Mouse (Mus musculus) embryonic facial prominence, embryonic 14.5 days (tissue): ENCODE data around the gene Panx2. TPM values are rescaled to one million over a fixed set of nuclear protein-coding genes. Genes with fewer than 3 reads are reported as not detected.

Source experiments
- ATAC-seq: fragments of 200-750 bp; cut with Nextera tagmentation; 2 replicates; pipeline ENCODE4 v1.8.0; 2017; ENCODE audit warnings: low read depth, moderate number of reproducible peaks, moderate TSS enrichment
- DNase-seq: peaks from one replicate; pipeline ENCODE4 v3.0.0-alpha.2; 2015; ENCODE audit warnings: low spot score
- H3K27ac ChIP-seq: fragments of 300-500 bp; sonication (generic); replicated peaks from 2 replicates; pipeline ENCODE4 v1.5.1; 2014; ENCODE audit warnings: low read depth, mild to moderate bottlenecking, low read length, moderate library complexity
- H3K27me3 ChIP-seq: fragments of 300-500 bp; sonication (generic); replicated peaks from 2 replicates; pipeline ENCODE4 v1.6.1; 2014; ENCODE audit warnings: low read length; ENCODE audit not compliant: control insufficient read depth, insufficient read depth
- H3K36me3 ChIP-seq: fragments of 300-500 bp; sonication (generic); 2 replicates; pipeline ENCODE4 v1.6.1; 2014; ENCODE audit warnings: low read length, mixed read lengths; ENCODE audit not compliant: control insufficient read depth, insufficient read depth
- H3K4me1 ChIP-seq: fragments of 300-500 bp; sonication (generic); 2 replicates; pipeline ENCODE4 v1.6.1; 2014; ENCODE audit warnings: antibody characterized with exemption, low read length; ENCODE audit not compliant: control insufficient read depth, insufficient read depth
- H3K4me2 ChIP-seq: fragments of 300-500 bp; sonication (generic); 2 replicates; pipeline ENCODE4 v1.6.1; 2014; ENCODE audit warnings: low read depth, mild to moderate bottlenecking, low read length, moderate library complexity, mixed read lengths
- H3K4me3 ChIP-seq: fragments of 300-500 bp; sonication (generic); 2 replicates; pipeline ENCODE4 v1.5.1; 2014; ENCODE audit warnings: low read depth, mild to moderate bottlenecking, low read length
- H3K9ac ChIP-seq: fragments of 300-500 bp; sonication (generic); 2 replicates; pipeline ENCODE4 v1.6.1; 2014; ENCODE audit warnings: low read depth, mild to moderate bottlenecking, low read length, moderate library complexity, mixed read lengths
- H3K9me3 ChIP-seq: fragments of 300-500 bp; sonication (generic); 2 replicates; pipeline ENCODE4 v1.6.1; 2016; ENCODE audit warnings: low read length; ENCODE audit not compliant: control insufficient read depth
- WGBS: fragments of 180-500 bp; shearing (Covaris S2); extraction: QIAGEN DNeasy Blood & Tissue Kit; methylation state at CpG from one replicate; pipeline ENCODE4 v1.1.7; 2014; 5-methylcytosine and 5-hydroxymethylcytosine counted together
- polyA plus RNA-seq: library from polyadenylated mRNA; unstranded; fragments of >200 nt; fragmentation: Nextera tagmentation; extraction: Ambion mirVana; gene quantifications from 2 replicates; pipeline ENCODE4 v1.2.1, GENCODE M21; 2014

The Panx2 gene
- polyA plus RNA-seq, 1 experiment from 2014 or later = 0.42 TPM

DNA sequence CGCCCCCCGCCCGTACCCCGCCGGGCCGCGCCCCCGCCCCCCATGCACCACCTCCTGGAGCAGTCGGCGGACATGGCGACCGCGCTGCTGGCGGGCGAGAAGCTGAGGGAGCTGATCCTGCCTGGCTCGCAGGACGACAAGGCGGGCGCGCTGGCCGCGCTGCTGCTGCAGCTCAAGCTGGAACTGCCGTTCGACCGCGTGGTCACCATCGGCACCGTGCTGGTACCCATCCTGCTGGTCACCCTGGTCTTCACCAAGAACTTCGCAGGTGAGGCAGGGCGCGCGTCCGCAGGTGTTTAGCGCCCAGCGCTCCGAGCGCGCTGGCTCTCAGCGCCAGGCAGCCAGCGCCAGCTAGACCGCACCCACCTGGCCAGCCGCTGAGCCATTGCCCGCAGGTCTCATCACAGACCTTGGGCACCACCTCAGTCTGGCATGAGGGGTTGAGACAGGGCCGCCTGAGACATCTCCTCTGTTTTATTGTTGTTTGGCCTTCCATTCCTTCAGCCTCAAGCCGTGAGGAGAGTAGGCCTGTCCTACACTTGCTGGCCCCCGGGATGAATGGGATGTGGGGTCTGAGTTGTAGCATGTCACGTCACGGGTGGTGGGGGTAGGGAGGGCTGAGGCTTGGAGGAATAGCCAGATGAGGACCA lies 623 bp downstream of the Panx2 start:
- H3K4me1 ChIP-seq = no peaks in the 10 kb centered on the region
- no peaks in the 10 kb centered on the region for H3K9me3 ChIP-seq
- 15% methylated on average over 5 of the region's 48 CpGs for WGBS
- peak overlapping the region; percentile 67 for H3K4me3 ChIP-seq
- no peak overlapping the region for H3K27ac ChIP-seq
- DNase-seq = peak; percentile 16
- H3K4me2 ChIP-seq = peak overlapping the region; percentile 95
- peaks cover 47% of the 10 kb centered on the region for H3K27me3 ChIP-seq
- peak; percentile 62 for ATAC-seq
- H3K9ac ChIP-seq = peak overlapping the region; percentile 75
- no peaks in the 10 kb centered on the region for H3K36me3 ChIP-seq

GRCm38 (mm10) chr15:89060811-89061460 lies 1.4 kb downstream of the Panx2 start:
- H3K4me1 ChIP-seq = no peaks in the 10 kb centered on the region
- H3K9ac ChIP-seq = no peak overlapping the region
- 88% methylated on average over 12 of the region's 12 CpGs for WGBS
- H3K27me3 ChIP-seq = peaks cover 51% of the 10 kb centered on the region
- no peak overlapping the region for H3K27ac ChIP-seq
- 0 out of 2 replicates have a peak overlapping the region, but pooled peaks have one; percentile 67 for H3K4me3 ChIP-seq
- H3K9me3 ChIP-seq = no peaks in the 10 kb centered on the region
- no peak for ATAC-seq
- H3K36me3 ChIP-seq = no peaks in the 10 kb centered on the region
- H3K4me2 ChIP-seq = peak overlapping the region; percentile 95; the same call in 1 of the 2 replicates
- no peak for DNase-seq

- Histone ChIP-seq H3K27ac (no peak overlapping the region), H3K36me3 (no peaks in the 10 kb centered on the region), H3K4me2 (no peak overlapping the region), H3K27me3 (peaks cover 58% of the 10 kb centered on the region), H3K4me3 (no peak overlapping the region), H3K9me3 (no peaks in the 10 kb centered on the region), H3K4me1 (no peaks in the 10 kb centered on the region), H3K9ac (no peak overlapping the region)
- WGBS = 90% methylated on average over 6 of the region's 6 CpGs
- DNase-seq (no peak), ATAC-seq (no peak)
These were observed 2.4 kb downstream of the Panx2 start for GRCm38 (mm10) chr15:89061761-89062517.

DNA sequence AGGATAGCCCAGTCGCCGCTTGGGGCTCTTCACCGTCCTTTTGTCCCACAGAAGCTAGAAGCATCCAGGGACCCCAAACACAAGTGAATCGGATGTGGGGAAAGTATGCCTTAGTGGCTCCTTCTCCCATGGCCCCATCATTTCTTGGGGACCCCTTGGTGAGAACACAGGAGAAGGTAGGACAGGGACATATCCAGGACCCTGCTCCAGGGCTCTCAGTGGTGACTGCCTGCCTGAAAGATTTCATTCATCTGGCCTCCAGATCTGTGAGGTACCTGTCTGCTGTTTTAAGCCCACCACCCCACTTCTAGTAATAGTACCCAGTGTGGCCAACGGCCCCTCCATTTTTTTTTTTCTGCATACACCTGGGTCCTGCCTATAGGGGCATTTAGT lies 3.0 kb downstream of the Panx2 start:
- ATAC-seq (no peak), DNase-seq (no peak)
- H3K4me2 ChIP-seq = no peak overlapping the region
- H3K9ac ChIP-seq = no peak overlapping the region
- WGBS = 80% methylated on average over 5 of the region's 5 CpGs
- no peaks in the 10 kb centered on the region for H3K36me3 ChIP-seq
- no peak overlapping the region for H3K4me3 ChIP-seq
- no peaks in the 10 kb centered on the region for H3K4me1 ChIP-seq
- H3K9me3 ChIP-seq = no peaks in the 10 kb centered on the region
- peaks cover 59% of the 10 kb centered on the region for H3K27me3 ChIP-seq
- H3K27ac ChIP-seq = no peak overlapping the region

- ATAC-seq = no peak
- H3K9me3 ChIP-seq = no peaks in the 10 kb centered on the region
- no peaks in the 10 kb centered on the region for H3K4me1 ChIP-seq
- 69% methylated on average over 7 of the region's 7 CpGs for WGBS
- peaks cover 58% of the 10 kb centered on the region for H3K27me3 ChIP-seq
- no peak overlapping the region for H3K27ac ChIP-seq
- no peaks in the 10 kb centered on the region for H3K36me3 ChIP-seq
- H3K4me3 ChIP-seq = no peak overlapping the region
- DNase-seq = no peak
- H3K4me2 ChIP-seq = no peak overlapping the region
- no peak overlapping the region for H3K9ac ChIP-seq
These were observed 3.5 kb downstream of the Panx2 start for GRCm38 (mm10) chr15:89063001-89063400.

DNA sequence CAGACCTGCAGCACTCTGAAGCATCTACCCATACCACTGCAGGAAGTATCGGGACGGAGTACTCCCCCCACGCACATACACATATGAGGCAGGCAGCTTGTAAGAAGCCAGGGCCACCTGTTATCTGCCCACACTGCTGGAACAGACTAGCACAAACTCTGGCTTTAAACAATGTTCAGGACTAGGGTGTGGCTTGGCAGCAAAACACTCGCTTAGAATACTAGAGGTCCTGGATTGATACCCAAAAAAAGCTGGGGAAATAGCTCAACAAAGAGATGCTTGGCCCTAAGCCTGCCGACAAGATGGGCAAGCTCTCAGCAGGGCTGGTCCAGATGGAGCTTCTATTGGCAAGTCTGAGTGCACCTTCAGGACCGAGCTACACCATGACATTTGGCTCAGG lies 4.0 kb downstream of the Panx2 start:
- DNase-seq (no peak), ATAC-seq (no peak)
- 79% methylated on average over 6 of the region's 6 CpGs for WGBS
- Histone ChIP-seq H3K9me3 (no peaks in the 10 kb centered on the region), H3K27ac (no peak overlapping the region), H3K4me1 (no peaks in the 10 kb centered on the region), H3K4me2 (no peak overlapping the region), H3K27me3 (peaks cover 58% of the 10 kb centered on the region), H3K9ac (no peak overlapping the region), H3K36me3 (no peaks in the 10 kb centered on the region), H3K4me3 (no peak overlapping the region)

DNA sequence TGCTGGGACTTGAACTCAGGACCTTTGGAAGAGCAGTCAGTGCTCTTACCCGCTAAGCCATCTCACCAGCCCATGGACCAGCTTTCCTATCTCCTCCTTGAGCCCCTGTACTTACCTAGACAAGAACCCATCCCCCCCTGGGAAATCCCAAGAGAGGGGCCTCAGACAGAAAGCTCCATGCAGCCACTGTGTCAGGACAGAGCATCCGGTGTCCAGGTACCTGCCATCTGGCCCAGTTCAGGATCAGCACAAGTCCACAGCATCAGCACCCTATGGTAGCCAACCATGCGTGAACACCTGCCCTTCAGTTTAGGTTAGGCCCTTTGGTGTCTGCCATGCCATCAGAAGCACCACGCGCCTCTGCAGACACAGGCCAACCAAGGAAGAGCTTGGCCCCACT lies 5.4 kb downstream of the Panx2 start:
- ATAC-seq (no peak), DNase-seq (no peak)
- Histone ChIP-seq H3K27me3 (peaks cover 57% of the 10 kb centered on the region), H3K36me3 (no peaks in the 10 kb centered on the region), H3K9me3 (no peaks in the 10 kb centered on the region), H3K4me3 (no peak overlapping the region), H3K4me1 (no peaks in the 10 kb centered on the region), H3K27ac (no peak overlapping the region), H3K4me2 (no peak overlapping the region), H3K9ac (no peak overlapping the region)
- WGBS = 85% methylated on average over 5 of the region's 5 CpGs

- Histone ChIP-seq H3K4me3 (peak overlapping the region; percentile 10), H3K9ac (0 out of 2 replicates have a peak overlapping the region, but pooled peaks have one; percentile 10), H3K27ac (no peak overlapping the region), H3K4me2 (peak overlapping the region; percentile 5; the same call in 1 of the 2 replicates), H3K4me1 (no peaks in the 10 kb centered on the region), H3K9me3 (no peaks in the 10 kb centered on the region), H3K27me3 (peaks cover 38% of the 10 kb centered on the region), H3K36me3 (no peaks in the 10 kb centered on the region)
- no peak for DNase-seq
- ATAC-seq = no peak
- 38% methylated on average over 35 of the region's 35 CpGs for WGBS
These were observed 8.1 kb downstream of the Panx2 start for GRCm38 (mm10) chr15:89067609-89068008.
